Mouse (Mus musculus) liver, embryonic 16.5 days (tissue): ENCODE results near the gene Cbx7. TPM values are rescaled to one million over a fixed set of nuclear protein-coding genes. Genes with fewer than 3 reads are reported as not detected.

ENCODE experiments used
- ATAC-seq: fragments of 200-750 bp; cut with Nextera tagmentation; 2 replicates; pipeline ENCODE4 v1.8.0; 2017; ENCODE audit warnings: low read depth, mild to moderate bottlenecking, moderate number of reproducible peaks, moderate library complexity
- H3K27ac ChIP-seq: fragments of 300-500 bp; sonication (generic); 2 replicates; pipeline ENCODE4 v1.5.1; 2014; ENCODE audit warnings: mild to moderate bottlenecking, low read length
- H3K27me3 ChIP-seq: fragments of 300-500 bp; sonication (generic); 2 replicates; pipeline ENCODE4 v1.6.1; 2014; ENCODE audit warnings: low read depth, low read length, mixed read lengths; ENCODE audit not compliant: control insufficient read depth, insufficient read depth
- H3K36me3 ChIP-seq: fragments of 300-500 bp; sonication (generic); 2 replicates; pipeline ENCODE4 v1.6.1; 2014; ENCODE audit warnings: mild to moderate bottlenecking; ENCODE audit not compliant: control insufficient read depth, insufficient read depth
- H3K4me1 ChIP-seq: fragments of 300-500 bp; sonication (generic); 2 replicates; pipeline ENCODE4 v1.6.1; 2014; ENCODE audit warnings: low read depth, low read length, mixed read lengths; ENCODE audit not compliant: control insufficient read depth
- H3K4me2 ChIP-seq: fragments of 300-500 bp; sonication (generic); 2 replicates; pipeline ENCODE4 v1.6.1; 2014; ENCODE audit warnings: low read depth, low read length, mixed read lengths
- H3K4me3 ChIP-seq: fragments of 300-500 bp; sonication (generic); 2 replicates; pipeline ENCODE4 v1.5.1; 2014; ENCODE audit warnings: low read depth, mild to moderate bottlenecking, low read length
- H3K9ac ChIP-seq: fragments of 300-500 bp; sonication (generic); 2 replicates; pipeline ENCODE4 v1.6.1; 2014; ENCODE audit warnings: low read depth, low read length
- H3K9me3 ChIP-seq: fragments of 300-500 bp; sonication (generic); replicated peaks from 2 replicates; pipeline ENCODE4 v1.6.1; 2016; ENCODE audit warnings: low read length; ENCODE audit not compliant: control insufficient read depth
- WGBS: fragments of 180-500 bp; shearing (Covaris S2); extraction: QIAGEN DNeasy Blood & Tissue Kit; methylation state at CpG from one replicate; pipeline ENCODE4 v1.1.7; 2014; ENCODE audit not compliant: insufficient replicate concordance; 5-methylcytosine and 5-hydroxymethylcytosine counted together
- polyA plus RNA-seq: library from polyadenylated mRNA; unstranded; fragments of >200 nt; fragmentation: Nextera tagmentation; extraction: Ambion mirVana; gene quantifications from 2 replicates; pipeline ENCODE4 v1.2.1, GENCODE M21; 2015

The Cbx7 gene
- polyA plus RNA-seq, 1 experiment from 2014 or later: 1.2 TPM

GRCm38 (mm10) chr15:79929734-79930133, 41.2 kb downstream of the Cbx7 start:
- peaks cover 33% of the 10 kb centered on the region for H3K27me3 ChIP-seq

GRCm38 (mm10) chr15:79928736-79929135, 42.2 kb downstream of the Cbx7 start:
- peak overlapping the region; percentile 92 for H3K9ac ChIP-seq
- peak overlapping the region; percentile 88 for H3K4me2 ChIP-seq
- peak overlapping the region; percentile 96 for H3K27ac ChIP-seq
- no peak for ATAC-seq
- H3K9me3 ChIP-seq: no peaks in the 10 kb centered on the region
- H3K4me3 ChIP-seq: peak overlapping the region; percentile 72; the same call in 1 of the 2 replicates
- H3K36me3 ChIP-seq: no peaks in the 10 kb centered on the region
- peaks cover 23% of the 10 kb centered on the region for H3K27me3 ChIP-seq
- H3K4me1 ChIP-seq: peaks cover 35% of the 10 kb centered on the region
- 63% methylated on average over 2 of the region's 2 CpGs for WGBS

More at GRCm38 (mm10) chr15:79929734-79930133, 41.2 kb downstream of the Cbx7 start:
- no peak for ATAC-seq
- Histone ChIP-seq H3K27ac (no peak overlapping the region), H3K9me3 (no peaks in the 10 kb centered on the region), H3K4me2 (no peak overlapping the region), H3K9ac (no peak overlapping the region), H3K4me1 (peaks cover 35% of the 10 kb centered on the region), H3K36me3 (no peaks in the 10 kb centered on the region), H3K4me3 (no peak overlapping the region)
- WGBS: 77% methylated on average over 3 of the region's 3 CpGs

GRCm38 (mm10) chr15:79928316-79928715, 42.6 kb downstream of the Cbx7 start:
- Histone ChIP-seq H3K9ac (peak overlapping the region; percentile 92), H3K9me3 (no peaks in the 10 kb centered on the region), H3K27ac (peak overlapping the region; percentile 96), H3K4me3 (peak overlapping the region; percentile 72), H3K27me3 (peaks cover 19% of the 10 kb centered on the region), H3K36me3 (no peaks in the 10 kb centered on the region), H3K4me2 (peak overlapping the region; percentile 88), H3K4me1 (peaks cover 35% of the 10 kb centered on the region)
- ATAC-seq: no peak
- WGBS: 70% methylated on average over 3 of the region's 3 CpGs

- no peaks in the 10 kb centered on the region for H3K36me3 ChIP-seq
- WGBS: under 1% methylated on average over 29 of the region's 29 CpGs
Observed at GRCm38 (mm10) chr15:79927637-79928122, 43.2 kb downstream of the Cbx7 start.

GRCm38 (mm10) chr15:79926856-79927416, 44.0 kb downstream of the Cbx7 start:
- H3K4me1 ChIP-seq: peaks cover 27% of the 10 kb centered on the region
- peak overlapping the region; percentile 88 for H3K4me2 ChIP-seq
- no peaks in the 10 kb centered on the region for H3K9me3 ChIP-seq
- peak overlapping the region; percentile 96 for H3K27ac ChIP-seq
- no peaks in the 10 kb centered on the region for H3K36me3 ChIP-seq
- peak overlapping the region; percentile 72 for H3K4me3 ChIP-seq
- peaks cover 5% of the 10 kb centered on the region for H3K27me3 ChIP-seq
- peak overlapping the region; percentile 92 for H3K9ac ChIP-seq
- 71% methylated on average over 11 of the region's 11 CpGs for WGBS
- no peak for ATAC-seq

More at GRCm38 (mm10) chr15:79927637-79928122, 43.2 kb downstream of the Cbx7 start:
- Histone ChIP-seq H3K9me3 (no peaks in the 10 kb centered on the region), H3K4me3 (peak overlapping the region; percentile 72), H3K4me2 (peak overlapping the region; percentile 88), H3K9ac (peak overlapping the region; percentile 92), H3K4me1 (peaks cover 32% of the 10 kb centered on the region), H3K27ac (peak overlapping the region; percentile 96), H3K27me3 (peaks cover 12% of the 10 kb centered on the region)
- peak; percentile 93 for ATAC-seq

- Histone ChIP-seq H3K36me3 (no peaks in the 10 kb centered on the region), H3K4me2 (no peak overlapping the region), H3K9ac (no peak overlapping the region), H3K27ac (no peak overlapping the region), H3K27me3 (no peaks in the 10 kb centered on the region), H3K9me3 (no peaks in the 10 kb centered on the region), H3K4me1 (no peaks in the 10 kb centered on the region), H3K4me3 (no peak overlapping the region)
- WGBS: 46% methylated on average over 2 of the region's 2 CpGs
- no peak for ATAC-seq
Observed at GRCm38 (mm10) chr15:79919787-79920186, 51.1 kb downstream of the Cbx7 start.

GRCm38 (mm10) chr15:79918485-79918884, 52.4 kb downstream of the Cbx7 start:
- ATAC-seq: no peak
- H3K4me2 ChIP-seq: no peak overlapping the region
- no peaks in the 10 kb centered on the region for H3K27me3 ChIP-seq
- no peaks in the 10 kb centered on the region for H3K9me3 ChIP-seq
- no peaks in the 10 kb centered on the region for H3K36me3 ChIP-seq
- H3K4me3 ChIP-seq: no peak overlapping the region
- no peak overlapping the region for H3K9ac ChIP-seq
- WGBS: 82% methylated on average over 16 of the region's 16 CpGs
- no peaks in the 10 kb centered on the region for H3K4me1 ChIP-seq
- H3K27ac ChIP-seq: no peak overlapping the region

GRCm38 (mm10) chr15:79917111-79917720, 53.7 kb downstream of the Cbx7 start:
- Histone ChIP-seq H3K4me1 (no peaks in the 10 kb centered on the region), H3K9me3 (no peaks in the 10 kb centered on the region), H3K27me3 (no peaks in the 10 kb centered on the region), H3K36me3 (no peaks in the 10 kb centered on the region), H3K4me3 (no peak overlapping the region), H3K9ac (no peak overlapping the region), H3K27ac (no peak overlapping the region), H3K4me2 (no peak overlapping the region)
- no peak for ATAC-seq
- WGBS: 79% methylated on average over 14 of the region's 14 CpGs

- H3K9ac ChIP-seq: no peak overlapping the region
- ATAC-seq: no peak
- 50% methylated on average over 5 of the region's 5 CpGs for WGBS
- H3K4me3 ChIP-seq: no peak overlapping the region
- H3K36me3 ChIP-seq: no peaks in the 10 kb centered on the region
- no peak overlapping the region for H3K4me2 ChIP-seq
- no peaks in the 10 kb centered on the region for H3K4me1 ChIP-seq
- no peaks in the 10 kb centered on the region for H3K27me3 ChIP-seq
- no peaks in the 10 kb centered on the region for H3K9me3 ChIP-seq
- H3K27ac ChIP-seq: no peak overlapping the region
Observed at GRCm38 (mm10) chr15:79916150-79916549, 54.8 kb downstream of the Cbx7 start.
